Mouse (Mus musculus): Measurements from ENCODE around the gene Fam174b.

The Fam174b gene

DNA sequence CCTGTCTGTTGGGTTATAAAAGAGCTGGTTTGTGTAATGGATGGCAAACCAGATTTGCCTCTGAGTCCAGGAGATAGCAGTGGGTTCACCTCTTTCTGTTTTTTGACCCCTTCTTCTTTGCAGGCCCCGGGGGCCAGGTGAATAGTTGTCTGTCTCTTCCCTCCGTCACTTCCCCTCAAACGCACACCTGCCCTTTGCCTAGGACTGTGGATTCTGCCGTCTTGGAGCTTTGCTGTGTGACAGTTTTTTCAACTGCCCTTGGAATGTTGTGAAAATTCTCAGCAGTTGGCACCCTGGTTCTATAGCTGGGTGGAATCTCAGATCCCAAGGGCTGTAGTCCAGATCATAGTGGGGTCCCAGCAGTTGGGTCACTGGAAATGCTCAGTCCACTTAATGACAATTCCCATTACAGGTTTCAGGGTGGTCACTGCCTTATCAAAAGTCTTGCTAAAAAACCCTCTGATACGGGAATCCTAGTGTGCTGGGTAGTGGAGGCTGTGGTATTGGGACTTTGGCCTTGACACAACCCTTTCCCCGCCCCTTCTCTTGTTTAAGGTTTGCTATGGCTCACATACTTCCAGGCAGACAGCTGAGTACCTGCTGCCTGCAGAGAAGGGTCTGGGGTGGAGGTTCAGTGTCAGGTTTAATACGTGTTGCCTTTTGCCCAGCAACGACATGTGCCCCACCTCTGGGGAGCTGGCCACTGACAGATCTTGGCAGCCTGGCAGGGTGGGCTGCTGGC is 76.3 kb downstream of the Fam174b start:
- no peak for DNase-seq

DNA sequence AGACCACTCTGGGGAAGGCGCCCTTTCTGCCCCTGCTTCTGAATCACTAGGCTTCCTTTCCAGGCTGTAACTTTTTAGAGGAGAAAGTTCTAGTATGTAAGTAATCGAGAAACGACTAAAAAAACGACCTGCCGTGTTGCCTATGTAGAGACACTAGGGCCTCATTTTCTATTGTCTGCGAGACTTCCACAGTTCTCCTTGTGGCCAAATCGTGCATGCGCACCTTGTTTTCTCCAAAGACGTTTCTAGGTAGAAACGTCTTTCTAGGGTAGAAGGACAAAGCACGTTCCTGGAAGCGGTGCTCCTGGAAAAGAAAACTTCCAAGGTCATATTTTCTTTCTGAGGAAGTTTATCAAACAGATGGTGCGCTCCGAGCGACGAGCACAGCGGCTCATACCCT is 79.3 kb downstream of the Fam174b start:
- no peak for DNase-seq
